Mouse (Mus musculus) kidney, postnatal 25 days (tissue): ENCODE measurements around the gene Aasdh.
A peak's percentile ranks its signal among the peaks of the same experiment; 100 is the strongest.

Experiments
- DNase-seq, 2 experiments: peaks; one replicate each; pipeline ENCODE4 v3.0.0; 2021; ENCODE audit warnings: mixed read lengths in 2 of 2

Gene Aasdh

GRCm38 (mm10) chr5:76906155-76906499, 813 bp upstream of the Aasdh start:
- DNase-seq = no peak

DNA sequence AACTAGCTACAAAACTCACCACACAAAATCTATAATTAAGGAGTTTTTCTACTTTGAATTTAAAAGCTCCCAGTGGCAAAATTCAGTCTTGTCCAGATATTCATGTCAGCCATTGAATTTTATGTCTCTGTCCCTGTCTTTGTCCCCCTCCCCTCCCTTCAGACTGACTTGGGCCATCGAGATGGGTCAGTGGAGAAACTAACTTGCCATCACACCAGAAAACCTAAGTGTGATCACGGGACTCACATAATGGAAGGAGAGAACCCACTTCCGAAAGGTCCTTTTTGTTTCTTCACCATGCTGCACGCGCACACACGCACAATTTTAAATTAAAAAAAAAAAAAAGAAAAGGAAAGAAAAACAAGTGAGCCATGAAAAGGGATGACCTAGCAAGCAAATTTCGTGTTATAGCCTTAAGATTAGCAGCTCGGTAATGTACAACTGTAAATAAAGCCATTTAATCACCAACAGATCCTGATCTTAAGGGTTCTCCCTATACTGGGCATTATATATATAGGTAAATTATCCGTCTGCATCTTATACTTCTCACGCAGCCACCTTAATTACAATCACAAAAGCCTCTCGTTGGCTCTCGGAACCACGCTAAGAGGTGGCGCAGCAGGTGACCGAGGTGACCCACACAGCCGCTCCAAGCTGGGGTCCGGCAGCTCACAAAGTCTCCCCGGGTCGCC, 455 bp downstream of the Aasdh start:
- no peak for DNase-seq

DNA sequence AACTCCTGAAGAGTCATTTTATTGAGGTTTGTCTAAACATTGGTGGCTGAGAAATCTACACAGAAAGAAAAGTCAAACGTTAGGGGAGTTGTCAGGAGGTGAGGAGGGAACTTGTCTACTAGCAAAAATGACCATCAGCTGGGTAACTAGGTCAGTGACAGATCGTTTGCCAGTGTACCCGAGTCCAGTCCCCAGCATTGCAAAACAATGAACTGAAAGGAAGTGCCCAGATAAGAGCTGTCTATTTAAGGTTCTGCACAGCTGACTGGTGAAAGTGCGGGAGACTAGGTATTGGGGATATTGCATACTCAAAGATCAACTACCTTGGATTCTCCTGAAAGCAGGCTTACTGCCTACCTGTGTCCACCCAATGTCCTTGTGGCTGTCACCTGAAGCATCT, 3.2 kb downstream of the Aasdh start:
- no peak for DNase-seq

GRCm38 (mm10) chr5:76893084-76893483, 12.2 kb downstream of the Aasdh start:
- DNase-seq = no peak

- DNase-seq = no peak
Measured at GRCm38 (mm10) chr5:76892608-76893007, 12.7 kb downstream of the Aasdh start.

DNA sequence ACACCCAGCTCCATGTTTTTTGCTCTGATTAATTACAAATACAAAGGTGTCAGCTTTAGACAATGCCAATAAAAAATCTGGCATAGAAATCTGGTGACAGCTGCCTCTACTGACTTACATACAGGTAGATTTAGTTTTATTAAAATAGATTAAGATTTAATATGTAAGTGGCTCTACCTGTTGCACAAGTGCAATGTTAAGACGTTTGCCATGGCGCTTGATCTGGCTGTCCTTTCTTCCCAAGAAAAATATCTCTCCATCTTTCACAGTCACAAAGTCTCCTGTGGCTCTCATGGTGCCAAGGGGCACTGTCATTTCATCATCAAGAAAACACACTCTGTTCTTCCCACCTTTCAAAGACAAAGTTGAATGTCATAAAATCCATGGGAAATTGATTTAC, 18.3 kb downstream of the Aasdh start:
- no peak for DNase-seq

DNA sequence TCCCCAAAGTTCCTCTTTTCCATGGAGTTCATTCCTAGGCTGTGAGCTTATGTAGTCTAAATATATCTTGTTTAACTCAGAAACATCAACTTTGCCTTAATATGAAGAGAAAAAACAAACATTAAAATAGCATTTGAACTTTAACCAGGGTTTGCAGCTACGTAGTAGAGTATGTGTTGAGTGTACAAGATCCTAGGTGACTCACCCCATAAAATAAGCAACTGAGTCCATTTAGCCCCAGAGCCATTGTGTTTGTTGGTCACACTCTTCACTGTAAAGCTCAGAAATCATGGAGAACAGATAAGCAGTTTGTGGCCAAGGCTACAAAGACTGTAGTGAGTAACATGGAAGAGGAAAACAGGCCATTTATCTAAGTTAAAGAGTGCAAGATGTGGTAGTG, 21.2 kb downstream of the Aasdh start:
- DNase-seq = no peak

DNA sequence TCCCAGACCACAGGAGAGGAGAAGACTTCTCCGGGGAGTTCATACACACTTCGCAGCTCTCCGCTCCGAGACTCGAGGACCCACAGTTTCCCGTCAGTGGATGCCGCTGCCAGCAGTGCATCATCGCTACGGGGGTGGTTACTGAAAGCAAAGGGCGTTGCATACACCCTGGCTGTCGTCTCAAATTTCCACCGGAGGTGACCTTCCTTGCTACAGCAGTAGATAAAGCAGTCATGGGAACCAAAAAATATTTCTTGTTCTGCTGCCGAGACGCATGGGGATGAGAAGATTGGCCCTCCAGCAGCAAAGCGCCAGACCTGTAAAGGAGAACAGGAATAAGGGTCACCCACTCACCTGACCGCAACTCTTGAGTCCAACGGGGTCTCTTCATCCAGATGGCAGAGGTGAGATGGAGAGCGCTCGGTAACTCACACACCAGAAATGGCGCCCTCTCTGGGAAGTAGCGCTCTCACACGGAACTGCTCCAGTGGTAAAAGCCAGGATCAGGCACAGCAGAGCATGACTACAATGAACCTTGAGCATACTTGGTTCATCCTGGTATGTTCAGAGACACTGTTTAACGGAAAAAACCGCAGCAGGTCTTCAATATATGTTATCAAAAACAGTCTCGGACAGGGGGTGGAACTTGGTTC, 29.1 kb downstream of the Aasdh start:
- DNase-seq = no peak

- DNase-seq = no peak
Measured at GRCm38 (mm10) chr5:76869553-76869952, 35.8 kb downstream of the Aasdh start.

DNA sequence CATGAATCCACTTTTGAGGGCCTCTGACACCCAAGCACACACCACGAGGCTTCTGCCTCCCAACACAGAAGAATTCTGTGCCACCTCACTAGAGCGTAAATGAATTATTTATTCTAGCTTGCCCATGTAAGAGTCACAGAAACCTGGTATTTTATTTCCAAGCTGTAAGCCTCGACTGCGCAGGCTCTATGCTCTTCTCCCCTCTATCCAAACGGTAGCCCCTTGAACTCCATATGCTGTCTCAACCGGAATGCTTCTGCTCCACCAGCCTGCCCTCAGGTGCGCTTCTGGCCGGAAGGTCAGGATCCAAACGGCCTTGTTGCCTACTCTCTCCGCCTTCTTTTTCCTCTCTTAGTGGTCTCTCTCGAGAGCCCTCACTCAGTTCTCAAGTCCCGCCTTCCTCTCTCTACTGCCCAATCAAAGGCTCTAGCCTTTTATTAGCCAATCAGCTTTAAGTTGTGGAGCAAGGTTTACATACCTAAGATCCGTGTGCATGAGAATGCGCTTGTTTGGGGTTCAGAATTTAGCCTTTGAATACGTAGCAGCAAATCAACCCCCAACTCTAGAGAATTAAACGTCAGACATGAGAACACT, 36.5 kb downstream of the Aasdh start:
- DNase-seq = peak; percentile 43 to 46

DNA sequence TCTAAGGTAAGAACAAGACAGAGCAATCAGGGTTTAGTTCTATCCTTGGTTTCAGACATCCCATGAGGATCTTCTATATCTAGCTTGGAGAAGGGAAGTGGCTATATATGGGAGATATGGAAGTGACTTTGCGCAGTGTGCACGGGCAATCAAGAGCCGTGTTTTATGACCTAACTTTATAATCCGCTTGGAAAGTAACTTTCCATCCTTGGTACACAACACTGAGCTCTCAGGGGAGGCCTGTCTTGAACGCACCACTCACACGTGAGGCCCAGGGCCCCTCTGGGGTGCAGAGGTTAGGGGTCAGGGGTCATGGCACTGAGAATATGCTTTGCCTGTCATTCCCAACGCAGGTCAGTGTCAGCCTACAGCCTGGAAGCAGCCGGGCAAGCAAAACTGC, 38.5 kb downstream of the Aasdh start:
- DNase-seq = no peak

DNA sequence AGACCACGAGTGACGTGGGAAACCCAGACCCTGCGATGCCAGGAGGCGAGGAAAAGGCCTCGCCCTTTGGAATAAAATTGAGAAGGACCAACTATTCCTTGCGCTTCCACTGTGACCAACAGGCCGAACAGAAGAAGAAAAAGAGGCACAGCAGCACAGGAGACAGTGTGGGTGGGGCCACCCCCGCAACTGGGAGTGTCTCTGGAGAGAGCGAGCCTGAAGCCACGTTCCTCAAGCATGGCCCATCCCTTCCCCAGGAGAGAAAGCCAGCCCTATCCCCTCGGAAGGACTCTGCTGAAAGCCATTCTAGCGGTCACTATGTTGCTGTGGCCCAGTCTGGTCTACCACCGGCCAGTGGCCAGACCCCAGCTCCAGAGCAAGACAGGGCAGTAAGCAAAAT, 46.9 kb downstream of the Aasdh start:
- DNase-seq = no peak

- no peak for DNase-seq
Measured at GRCm38 (mm10) chr5:76857103-76858015, 48.0 kb downstream of the Aasdh start.

GRCm38 (mm10) chr5:76855829-76856600, 49.3 kb downstream of the Aasdh start:
- DNase-seq = no peak

DNA sequence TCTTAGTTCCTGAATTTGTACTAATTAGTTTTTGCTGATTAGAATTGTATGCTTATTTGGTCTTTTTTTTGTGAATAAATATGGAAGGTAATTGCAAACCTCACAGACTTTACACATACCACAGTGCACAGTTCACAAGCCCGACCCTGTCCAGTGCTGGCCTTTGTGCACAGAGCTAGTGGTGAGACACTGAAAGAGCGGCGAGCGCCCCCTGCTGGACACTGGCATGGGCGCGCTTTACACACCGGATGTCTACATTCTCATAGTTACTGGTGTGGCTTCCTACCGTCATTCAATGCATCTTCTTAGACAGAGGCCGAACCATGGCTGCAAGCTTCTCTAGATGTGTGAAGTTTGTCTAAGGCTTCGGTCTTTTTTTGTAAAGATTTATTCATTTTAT, 51.8 kb downstream of the Aasdh start:
- peak; percentile 80 to 86 for DNase-seq

- DNase-seq = no peak
Measured at GRCm38 (mm10) chr5:76851316-76851715, 54.0 kb downstream of the Aasdh start.

DNA sequence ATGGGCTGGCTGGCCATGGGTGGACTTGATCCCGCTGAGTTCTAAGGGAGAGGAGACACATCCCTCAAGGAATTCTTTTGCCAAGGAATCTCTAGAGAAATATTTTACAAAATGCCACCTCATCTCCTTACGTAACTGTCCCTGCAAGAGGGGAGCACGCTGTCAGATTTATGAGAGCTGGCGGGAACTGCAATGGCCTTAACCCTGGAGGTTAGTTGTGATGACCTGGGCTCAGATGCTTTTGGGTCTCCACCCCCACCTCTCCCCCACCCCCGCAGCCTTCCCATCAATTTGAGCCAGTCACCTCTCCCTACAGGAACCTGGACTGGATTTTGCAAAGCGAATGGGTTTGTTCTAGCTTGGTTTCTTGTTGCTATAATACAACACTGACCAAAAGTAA, 58.2 kb downstream of the Aasdh start:
- no peak for DNase-seq

GRCm38 (mm10) chr5:76844618-76845186, 60.6 kb downstream of the Aasdh start:
- DNase-seq = no peak

GRCm38 (mm10) chr5:76843851-76844419, 61.4 kb downstream of the Aasdh start:
- no peak for DNase-seq

DNA sequence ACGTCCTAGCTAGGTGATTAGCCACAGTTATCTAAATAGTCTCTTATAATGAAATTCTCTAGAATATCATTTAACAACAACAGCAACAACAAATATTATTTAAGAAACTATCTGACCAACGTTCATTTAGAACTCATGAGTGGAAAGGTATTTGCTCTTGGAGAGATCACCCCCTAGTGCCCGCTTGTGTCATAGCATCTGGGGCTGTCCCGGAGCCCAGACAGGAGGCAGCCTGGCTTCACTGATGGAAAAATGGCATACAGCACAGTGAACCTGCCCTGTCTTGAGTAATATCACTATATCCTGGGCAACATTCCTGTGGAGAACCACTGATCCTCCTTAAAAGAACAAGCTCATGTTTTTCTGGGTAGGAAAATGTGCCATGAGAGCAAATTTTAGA, 61.9 kb downstream of the Aasdh start:
- peak; percentile 69 to 77 for DNase-seq

GRCm38 (mm10) chr5:76841859-76842258, 63.5 kb downstream of the Aasdh start:
- no peak for DNase-seq

- no peak for DNase-seq
Measured at GRCm38 (mm10) chr5:76839786-76840185, 65.5 kb downstream of the Aasdh start.
